Mouse (Mus musculus): ENCODE data around the gene Tmem270. TPM values are rescaled to one million over a fixed set of nuclear protein-coding genes. Genes with fewer than 3 reads are reported as not detected.

Tmem270 gene
- total RNA-seq (2023; ENCODE audit: inconsistent age): not detected in 4 replicates

GRCm38 (mm10) chr5:134906633-134907032, at the start of gene Tmem270:
Tmem270 (minus strand) TSS chr5:134906733.

GRCm38 (mm10) chr5:134946857-134947255, 40.3 kb upstream of the Tmem270 start, which contains the start of gene Cldn4:
Cldn4 (minus strand) TSS chr5:134946934.

DNA sequence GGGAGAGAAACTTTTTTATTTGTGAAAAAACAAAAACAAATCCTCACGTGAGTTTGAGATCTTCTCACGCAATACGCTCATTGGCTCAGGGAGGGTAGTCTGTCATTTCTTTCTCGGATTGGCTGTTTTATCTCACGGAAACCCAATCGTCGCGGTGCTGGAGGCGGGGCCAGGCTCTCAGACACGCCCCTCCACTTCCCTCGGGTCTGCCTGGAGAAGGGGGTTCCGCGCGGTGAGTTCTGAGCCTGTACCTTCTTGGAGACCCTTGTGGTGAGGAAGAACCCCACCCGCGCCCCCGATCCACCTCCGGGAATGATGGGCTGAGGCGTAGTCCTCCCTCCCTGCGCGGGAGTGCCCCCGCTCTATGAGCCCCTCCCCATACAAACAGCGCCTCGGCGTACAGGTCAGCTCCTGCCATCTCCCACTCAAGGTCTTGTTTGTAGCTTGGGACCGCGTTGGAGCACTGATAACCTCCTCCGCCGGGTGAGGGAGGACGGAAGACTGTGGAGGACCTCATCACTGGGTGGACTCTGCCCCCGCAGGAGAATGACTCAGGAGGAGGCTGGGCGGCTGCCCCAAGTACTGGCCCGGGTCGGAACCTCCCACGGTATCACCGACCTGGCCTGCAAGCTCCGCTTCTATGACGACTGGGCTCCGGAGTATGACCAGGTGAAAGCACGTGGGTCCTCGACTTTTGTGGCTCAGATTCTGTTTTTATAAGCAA, 25.8 kb upstream of the Tmem270 start, which contains the start of gene Mettl27:
Gene Mettl27 (plus strand): TSS at position 190 of the 724 bp plus-strand sequence.

DNA sequence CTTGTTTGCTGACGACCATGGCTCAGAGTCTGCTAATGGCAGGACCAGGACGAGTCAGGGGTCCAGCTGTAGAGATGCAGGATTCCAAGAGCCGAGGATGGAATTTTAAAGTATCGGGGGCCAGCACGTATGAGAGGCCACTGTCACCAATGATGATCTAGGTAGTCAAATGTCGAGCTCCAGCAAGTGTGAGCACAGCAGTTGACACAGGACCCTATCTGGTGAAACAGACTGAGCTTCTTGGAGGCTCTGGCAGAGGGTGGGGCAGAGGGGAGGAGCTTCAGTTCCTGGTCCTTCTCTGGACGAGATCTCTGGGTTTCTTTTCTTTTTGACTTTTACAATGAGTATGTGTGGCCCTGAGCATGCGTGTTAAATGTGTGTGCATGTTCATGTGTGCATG, 8.8 kb upstream of the Tmem270 start, which contains the start of gene Cldn13:
Gene Cldn13 (minus strand): TSS at position 216 of the 400 bp plus-strand sequence.

Other genes starting within 250 kb of the Tmem270 start
- gene Limk1, start 218.1 kb downstream of the Tmem270 start, total RNA-seq (2023; ENCODE audit: inconsistent age): 13.5 to 18.0 TPM (median 16.9 TPM) in 4 replicates
- gene Eln, start 159.4 kb downstream of the Tmem270 start, total RNA-seq (2023; ENCODE audit: inconsistent age): not detected in 4 replicates
- not detected in 4 replicates for gene Cldn13, start 8.8 kb upstream of the Tmem270 start, total RNA-seq (2023; ENCODE audit: inconsistent age)
- gene Mettl27, start 25.6 kb upstream of the Tmem270 start, total RNA-seq (2023; ENCODE audit: inconsistent age): 2.3 to 3.3 TPM (median 3.0 TPM) in 4 replicates
- gene Cldn4, start 40.2 kb upstream of the Tmem270 start, total RNA-seq (2023; ENCODE audit: inconsistent age): not detected in 4 replicates
- gene Cldn3, start 79.5 kb upstream of the Tmem270 start, total RNA-seq (2023; ENCODE audit: inconsistent age): not detected in 4 replicates
- gene Abhd11, start 102.4 kb upstream of the Tmem270 start, total RNA-seq (2023; ENCODE audit: inconsistent age): 33.6 to 38.3 TPM (median 37.2 TPM) in 4 replicates
- gene Stx1a, start 116.7 kb upstream of the Tmem270 start, total RNA-seq (2023; ENCODE audit: inconsistent age): 1.7 to 3.0 TPM (median 2.3 TPM) in 4 replicates
- 20.1 to 21.2 TPM (median 20.9 TPM) in 4 replicates for gene Dnajc30, start 157.5 kb upstream of the Tmem270 start, total RNA-seq (2023; ENCODE audit: inconsistent age)
- gene Bud23, start 158.2 kb upstream of the Tmem270 start, total RNA-seq (2023; ENCODE audit: inconsistent age): 104 to 126 TPM (median 115 TPM) in 4 replicates
- gene Vps37d, start 171.5 kb upstream of the Tmem270 start, total RNA-seq (2023; ENCODE audit: inconsistent age): 0.33 to 0.71 TPM (median 0.66 TPM) in 3 of 4 replicates, not detected in the other
- not detected in 4 replicates for gene Mlxipl, start 183.2 kb upstream of the Tmem270 start, total RNA-seq (2023; ENCODE audit: inconsistent age)
- gene Tbl2, start 242.9 kb upstream of the Tmem270 start, total RNA-seq (2023; ENCODE audit: inconsistent age): 15.9 to 23.0 TPM (median 17.9 TPM) in 4 replicates

All from B cell, adult (primary cell).